Mouse (Mus musculus) limb, embryonic 11.5 days (tissue): ENCODE measurements at regions not wholly inside any gene's neighbourhood (a gene's known extent, or its start where the extent isn't known, plus 50 kb on each side); places are given as distances from the start of the nearest gene placed in this dataset.

ENCODE experiments used
- ATAC-seq: fragments of 200-750 bp; cut with Nextera tagmentation; 2 replicates; pipeline ENCODE4 v1.8.0; 2017; ENCODE audit warnings: low read depth; ENCODE audit not compliant: insufficient number of reproducible peaks, low FRiP score, low TSS enrichment
- DNase-seq: peaks from one replicate; pipeline ENCODE4 v3.0.0-alpha.2; 2015; ENCODE audit warnings: low spot score
- H3K27ac ChIP-seq: fragments of 300-500 bp; sonication (generic); replicated peaks from 2 replicates; pipeline ENCODE4 v1.5.1; 2014; ENCODE audit warnings: low read depth, mild to moderate bottlenecking, low read length
- H3K27me3 ChIP-seq: fragments of 300-500 bp; sonication (generic); 2 replicates; pipeline ENCODE4 v1.6.1; 2014; ENCODE audit warnings: mild to moderate bottlenecking, low read length, mixed read lengths; ENCODE audit not compliant: control insufficient read depth, insufficient read depth
- H3K36me3 ChIP-seq: fragments of 300-500 bp; sonication (generic); 2 replicates; pipeline ENCODE4 v1.6.1; 2014; ENCODE audit warnings: mild to moderate bottlenecking, low read length, moderate library complexity, mixed read lengths; ENCODE audit not compliant: control insufficient read depth, insufficient read depth
- H3K4me1 ChIP-seq: fragments of 300-500 bp; sonication (generic); 2 replicates; pipeline ENCODE4 v1.6.1; 2014; ENCODE audit warnings: low read length, mixed read lengths; ENCODE audit not compliant: control insufficient read depth, insufficient read depth
- H3K4me2 ChIP-seq: fragments of 300-500 bp; sonication (generic); 2 replicates; pipeline ENCODE4 v1.6.1; 2014; ENCODE audit warnings: low read depth, mild to moderate bottlenecking, moderate library complexity; ENCODE audit not compliant: severe bottlenecking
- H3K4me3 ChIP-seq: fragments of 300-500 bp; sonication (generic); 2 replicates; pipeline ENCODE4 v1.5.1; 2014; ENCODE audit warnings: low read depth, low read length
- H3K9ac ChIP-seq: fragments of 300-500 bp; sonication (generic); 2 replicates; pipeline ENCODE4 v1.6.1; 2014; ENCODE audit warnings: mild to moderate bottlenecking, low read length
- H3K9me3 ChIP-seq: fragments of 300-500 bp; sonication (generic); 2 replicates; pipeline ENCODE4 v1.6.1; 2016; ENCODE audit warnings: low read length; ENCODE audit not compliant: control insufficient read depth
- WGBS: fragments of 180-500 bp; shearing (Covaris S2); extraction: QIAGEN DNeasy Blood & Tissue Kit; methylation state at CpG from one replicate; pipeline ENCODE4 v1.1.7; 2014; 5-methylcytosine and 5-hydroxymethylcytosine counted together

DNA sequence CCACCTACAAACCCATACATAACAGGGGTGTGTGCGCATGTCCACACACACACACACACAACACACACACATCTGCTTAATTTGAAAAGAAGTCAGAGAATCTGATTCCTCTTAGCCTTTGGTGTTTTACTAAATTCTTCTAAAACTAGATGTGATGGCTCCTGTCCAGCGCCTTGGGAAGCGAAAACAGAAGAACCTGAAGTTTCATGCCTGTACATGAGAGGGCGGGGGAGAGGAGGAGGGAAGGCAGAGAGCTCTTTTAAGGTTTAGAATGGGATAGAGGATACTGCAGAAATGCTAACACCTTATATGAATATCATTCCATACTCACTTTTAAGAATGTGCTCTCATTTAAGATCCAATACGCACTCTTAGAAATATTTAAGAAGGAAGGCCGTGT lies 64.5 kb upstream of the Fer start:
- DNase-seq (no peak), ATAC-seq (no peak)
- Histone ChIP-seq H3K36me3 (no peaks in the 10 kb centered on the region), H3K9ac (no peak overlapping the region), H3K4me3 (no peak overlapping the region), H3K27ac (no peak overlapping the region), H3K4me2 (no peak overlapping the region), H3K9me3 (no peaks in the 10 kb centered on the region), H3K4me1 (no peaks in the 10 kb centered on the region), H3K27me3 (no peaks in the 10 kb centered on the region)
- 93% methylated on average over 6 of the region's 6 CpGs for WGBS

DNA sequence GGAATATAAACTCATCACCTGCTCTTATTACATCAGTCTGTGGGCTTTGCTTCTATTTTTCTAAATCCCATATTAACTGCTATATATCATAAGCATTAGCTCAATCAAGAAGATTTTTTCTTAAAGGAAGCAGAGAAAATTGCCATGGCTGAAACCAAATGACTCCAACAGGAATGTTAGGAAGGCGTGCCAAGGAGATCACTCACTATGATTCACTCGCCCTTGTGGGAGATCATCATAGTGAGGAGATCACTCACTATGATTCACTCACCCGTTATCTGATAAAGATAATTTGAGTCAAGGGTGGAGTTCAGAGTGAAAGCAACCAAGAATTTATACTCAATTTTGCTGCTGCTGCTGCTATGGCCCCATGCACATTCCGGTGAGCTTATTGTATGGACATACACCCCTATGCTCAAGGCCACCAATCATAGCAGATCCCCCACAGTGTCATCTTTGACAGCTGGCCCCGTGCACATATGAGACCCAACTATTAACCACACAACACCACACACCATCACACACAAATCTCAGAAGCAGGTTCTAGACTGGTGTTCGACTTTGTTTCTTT lies 63.8 kb upstream of the Fer start:
- H3K9me3 ChIP-seq = no peaks in the 10 kb centered on the region
- DNase-seq (no peak), ATAC-seq (no peak)
- H3K36me3 ChIP-seq = no peaks in the 10 kb centered on the region
- no peak overlapping the region for H3K27ac ChIP-seq
- H3K9ac ChIP-seq = no peak overlapping the region
- H3K4me3 ChIP-seq = no peak overlapping the region
- 88% methylated on average over 6 of the region's 6 CpGs for WGBS
- H3K4me1 ChIP-seq = no peaks in the 10 kb centered on the region
- H3K4me2 ChIP-seq = no peak overlapping the region
- H3K27me3 ChIP-seq = no peaks in the 10 kb centered on the region

DNA sequence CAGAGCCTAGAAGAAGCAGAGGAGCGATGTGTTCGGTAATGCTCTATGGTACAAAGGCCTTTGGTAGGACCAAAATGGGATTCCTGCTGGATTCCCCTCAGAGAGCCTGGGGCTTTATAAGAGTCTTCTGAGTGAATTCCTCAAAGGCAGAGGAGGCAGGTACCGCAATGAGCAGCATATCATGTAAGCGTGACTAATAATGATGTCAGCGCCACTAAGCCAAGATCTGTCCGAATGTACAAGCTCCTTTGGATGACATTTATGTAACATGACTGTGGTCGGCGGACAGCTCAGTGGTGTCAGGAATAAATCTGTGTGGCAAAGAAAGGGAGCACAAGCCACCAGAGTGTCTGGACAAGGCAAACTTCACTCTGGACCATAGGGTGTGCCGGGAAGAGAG lies 61.5 kb upstream of the Fer start:
- Histone ChIP-seq H3K4me2 (no peak overlapping the region), H3K27me3 (no peaks in the 10 kb centered on the region), H3K9me3 (no peaks in the 10 kb centered on the region), H3K9ac (no peak overlapping the region), H3K4me3 (no peak overlapping the region), H3K27ac (no peak overlapping the region), H3K4me1 (no peaks in the 10 kb centered on the region), H3K36me3 (no peaks in the 10 kb centered on the region)
- no peak for ATAC-seq
- 92% methylated on average over 9 of the region's 9 CpGs for WGBS
- DNase-seq = no peak

DNA sequence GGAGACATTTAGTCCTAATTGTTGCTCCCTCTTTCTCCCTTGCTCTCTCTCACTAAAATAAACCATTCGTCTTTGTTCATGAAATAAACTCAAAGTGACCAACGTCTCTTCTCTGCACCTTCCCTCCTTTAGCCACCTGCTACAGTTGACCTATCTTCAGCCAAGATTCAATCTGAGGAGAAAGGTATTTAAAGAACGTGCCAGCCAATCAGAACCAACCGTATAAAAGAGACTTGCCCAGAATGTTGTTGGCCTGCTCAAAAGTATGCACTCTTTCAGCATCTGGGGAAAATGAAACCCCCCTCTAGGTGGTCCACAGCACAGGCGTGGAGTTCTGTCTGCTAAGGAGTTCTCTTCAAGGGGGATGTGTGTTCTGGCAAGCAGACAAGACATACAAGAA lies 60.0 kb upstream of the Fer start:
- Histone ChIP-seq H3K4me1 (no peaks in the 10 kb centered on the region), H3K27me3 (no peaks in the 10 kb centered on the region), H3K36me3 (no peaks in the 10 kb centered on the region), H3K9me3 (no peaks in the 10 kb centered on the region), H3K4me2 (no peak overlapping the region), H3K9ac (no peak overlapping the region), H3K27ac (no peak overlapping the region), H3K4me3 (no peak overlapping the region)
- 78% methylated on average over 5 of the region's 5 CpGs for WGBS
- ATAC-seq = no peak
- DNase-seq = no peak

DNA sequence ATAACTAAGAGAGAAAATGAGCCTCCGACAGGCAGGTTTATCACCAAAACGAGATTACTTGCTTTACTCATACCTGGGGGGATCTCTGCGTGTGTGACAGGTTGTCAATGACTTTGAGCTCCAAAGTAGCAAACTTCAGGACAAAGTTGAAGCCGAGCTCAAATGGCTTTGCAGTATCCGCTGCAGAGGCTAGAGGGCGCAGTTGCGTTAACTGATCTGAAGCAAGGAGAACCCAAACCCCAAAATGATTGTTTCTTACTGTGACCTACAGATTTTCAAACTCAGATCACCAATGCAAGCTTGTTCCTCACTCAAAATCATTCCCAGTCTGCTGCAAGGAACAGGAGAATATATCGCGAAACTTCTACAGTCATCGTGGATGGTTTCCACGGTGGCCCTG lies 59.3 kb upstream of the Fer start:
- H3K9ac ChIP-seq = no peak overlapping the region
- no peaks in the 10 kb centered on the region for H3K4me1 ChIP-seq
- H3K9me3 ChIP-seq = no peaks in the 10 kb centered on the region
- DNase-seq (peak; percentile 87), ATAC-seq (no peak)
- H3K27me3 ChIP-seq = no peaks in the 10 kb centered on the region
- 23% methylated on average over 11 of the region's 11 CpGs for WGBS
- no peaks in the 10 kb centered on the region for H3K36me3 ChIP-seq
- H3K4me3 ChIP-seq = no peak overlapping the region
- H3K27ac ChIP-seq = no peak overlapping the region
- no peak overlapping the region for H3K4me2 ChIP-seq

DNA sequence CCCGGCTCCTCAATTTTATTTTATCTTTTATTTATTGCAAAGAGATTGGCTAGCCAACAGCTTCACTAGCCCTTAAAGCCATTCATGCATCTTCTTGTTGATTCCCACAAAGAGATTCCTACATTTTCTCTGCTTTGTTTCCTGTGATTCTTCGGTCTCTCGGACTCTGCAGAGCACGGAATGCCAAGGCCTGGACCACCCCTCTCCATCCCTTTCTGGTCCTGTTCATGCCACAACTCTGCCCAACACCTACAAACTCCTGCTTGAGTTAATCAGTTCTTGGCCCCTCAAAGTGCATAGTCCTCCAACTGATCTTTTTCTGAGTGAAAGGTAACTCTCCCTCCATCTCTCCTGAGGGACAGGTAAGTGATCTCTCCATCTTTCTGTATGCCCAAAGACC lies 58.4 kb upstream of the Fer start:
- Histone ChIP-seq H3K4me2 (no peak overlapping the region), H3K36me3 (no peaks in the 10 kb centered on the region), H3K4me3 (no peak overlapping the region), H3K9me3 (no peaks in the 10 kb centered on the region), H3K27me3 (no peaks in the 10 kb centered on the region), H3K4me1 (no peaks in the 10 kb centered on the region), H3K27ac (no peak overlapping the region), H3K9ac (no peak overlapping the region)
- no peak for DNase-seq
- no peak for ATAC-seq
- WGBS = 92% methylated on average over 4 of the region's 4 CpGs

DNA sequence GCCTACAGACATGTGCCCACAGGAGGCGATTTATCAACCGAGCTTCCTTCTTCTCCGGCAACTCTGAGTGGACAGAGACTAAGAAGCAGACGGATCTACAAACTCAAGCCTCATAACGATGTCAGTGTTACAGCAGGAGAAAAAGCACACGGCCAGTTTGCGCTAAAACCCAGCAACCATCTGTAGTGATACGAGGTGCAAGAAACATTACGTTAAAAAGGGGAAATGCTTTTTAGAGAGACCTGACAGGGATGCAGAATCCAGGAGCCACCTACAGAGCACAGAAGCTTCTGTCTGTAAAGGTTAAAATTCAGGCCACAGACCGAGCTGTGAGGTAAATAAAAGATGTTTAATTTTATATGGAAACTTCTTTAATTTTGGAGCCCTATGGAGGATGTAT lies 56.5 kb upstream of the Fer start:
- Histone ChIP-seq H3K4me3 (no peak overlapping the region), H3K4me2 (no peak overlapping the region), H3K9ac (no peak overlapping the region), H3K27me3 (no peaks in the 10 kb centered on the region), H3K4me1 (no peaks in the 10 kb centered on the region), H3K36me3 (no peaks in the 10 kb centered on the region), H3K9me3 (no peaks in the 10 kb centered on the region), H3K27ac (no peak overlapping the region)
- 78% methylated on average over 10 of the region's 10 CpGs for WGBS
- no peak for ATAC-seq
- DNase-seq = no peak

DNA sequence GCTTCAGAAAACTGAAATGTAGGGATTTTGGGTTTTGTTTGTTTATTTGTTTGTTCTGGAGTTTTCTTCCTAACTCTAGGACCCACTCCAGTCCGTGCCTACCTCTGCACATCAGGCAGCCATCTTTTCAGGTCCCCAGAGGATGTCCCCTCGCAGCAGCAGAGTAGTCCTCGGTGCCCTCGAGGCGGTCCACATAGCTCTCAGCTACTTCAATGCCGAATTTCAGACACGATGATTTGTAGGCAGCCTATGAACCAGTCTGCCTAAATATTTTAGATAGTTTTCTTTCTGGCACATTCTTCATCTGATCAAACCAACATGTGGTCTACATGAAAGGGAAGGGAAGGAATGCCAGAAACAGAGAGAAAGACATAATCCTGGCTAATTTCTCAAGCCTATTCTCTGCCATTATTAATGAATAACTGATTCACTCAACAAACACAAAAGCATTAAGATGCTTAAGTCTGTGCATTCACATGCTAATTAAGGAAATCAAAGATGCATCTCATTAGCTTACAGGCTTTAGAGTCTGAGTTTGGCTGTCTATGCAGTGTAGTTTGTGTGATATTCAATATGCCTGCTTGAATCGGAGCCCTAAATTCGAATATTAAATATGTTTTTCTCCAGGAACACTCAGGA lies 55.2 kb upstream of the Fer start:
- Histone ChIP-seq H3K9ac (no peak overlapping the region), H3K4me2 (no peak overlapping the region), H3K9me3 (no peaks in the 10 kb centered on the region), H3K36me3 (no peaks in the 10 kb centered on the region), H3K27ac (no peak overlapping the region), H3K27me3 (no peaks in the 10 kb centered on the region), H3K4me1 (no peaks in the 10 kb centered on the region), H3K4me3 (no peak overlapping the region)
- DNase-seq (no peak), ATAC-seq (no peak)
- WGBS = 90% methylated on average over 9 of the region's 9 CpGs

DNA sequence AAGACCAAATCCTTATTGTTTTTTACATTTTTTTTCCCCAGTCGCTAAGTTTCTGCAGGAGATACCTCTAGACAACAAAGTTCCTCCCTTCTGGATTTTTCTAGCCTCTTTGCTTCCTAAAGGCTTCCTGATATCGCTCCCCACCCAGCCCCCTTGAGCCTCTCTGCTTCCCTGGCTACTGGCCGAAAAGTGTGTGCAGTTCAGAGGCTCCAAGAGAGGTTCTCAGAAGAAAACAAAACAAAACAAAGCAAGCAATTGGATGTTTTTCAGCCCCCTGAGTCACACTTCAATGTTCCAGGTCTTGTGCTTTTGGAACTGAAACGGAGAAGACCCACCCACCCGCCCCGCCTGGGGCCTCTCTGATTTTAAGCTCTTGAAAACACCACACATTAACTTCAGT lies 54.1 kb upstream of the Fer start:
- Histone ChIP-seq H3K36me3 (no peaks in the 10 kb centered on the region), H3K4me1 (no peaks in the 10 kb centered on the region), H3K4me2 (no peak overlapping the region), H3K9me3 (no peaks in the 10 kb centered on the region), H3K27me3 (no peaks in the 10 kb centered on the region), H3K27ac (no peak overlapping the region), H3K9ac (no peak overlapping the region), H3K4me3 (no peak overlapping the region)
- no peak for DNase-seq
- WGBS = 87% methylated on average over 6 of the region's 6 CpGs
- no peak for ATAC-seq
